Mouse (Mus musculus): ENCODE data around the gene R3hdm2.

DNA sequence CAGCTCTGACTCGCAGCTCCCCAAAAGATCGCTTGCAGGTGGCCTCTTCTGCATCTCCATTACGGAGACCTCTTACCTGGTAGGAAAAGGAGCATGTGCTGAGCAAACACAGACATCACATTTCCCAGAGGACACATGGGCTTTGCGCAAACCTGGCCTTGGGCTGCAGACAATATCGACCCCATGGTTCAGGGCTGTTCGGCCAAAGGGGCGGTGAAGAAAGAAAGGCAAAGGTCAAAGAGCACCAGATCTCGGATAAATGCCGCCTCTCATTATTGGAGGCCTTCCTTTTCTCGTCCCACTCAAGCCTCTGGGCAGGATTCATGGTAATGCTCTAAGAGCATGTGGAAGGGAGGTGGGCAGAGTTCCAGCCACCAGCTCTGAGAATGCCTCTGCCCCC is 24.8 kb upstream of the R3hdm2 start:
- TF ChIP-seq CTCF (conservative IDR thresholded peaks at IDR 0.05; ENCODE audit: insufficient read depth, insufficient read length, low read depth, low read length): no peak
- TF ChIP-seq POLR2A (IDR thresholded peaks at IDR 0.05; ENCODE audit: low read depth, low read length): no peak
